Mouse (Mus musculus): Measurements from ENCODE around the gene Uxs1.

GRCm38 (mm10) chr1:43821804-43822203 is 5.8 kb downstream of the Uxs1 start:
- no peak for TF ChIP-seq CTCF (IDR thresholded peaks at IDR 0.05; ENCODE audit: low read depth)
- no peak for TF ChIP-seq EP300 (IDR thresholded peaks at IDR 0.05; ENCODE audit: low read depth)
